Comparison of ENCODE assay signal across 22 mouse cellular contexts in genomic region chr12:88939679-88940078, GRCm38 (mm10).
"Had no signal": no experiment of that assay in that cellular context is flagged by ENCODE, and none has a peak within 500 bp of the region (broad histone marks: within the 10 kb centered on the region; RNA-seq: fewer than 3 reads in every experiment).

No protein-coding gene starts in this region.

- DNase-seq: kidney, postnatal 14 days; kidney, postnatal 4 days; left cerebral cortex, postnatal 4 days; liver; lung, adult 18-20 months; lung, postnatal 10 days; lung, postnatal 36 days; retina, postnatal 1 day; right cerebral cortex, postnatal 25 days; spleen, adult 18-20 months; thymus, postnatal 25 days had no signal

- H3K27ac ChIP-seq: limb, embryonic 13.5 days; liver, embryonic 12.5 days; liver, embryonic 15.5 days; lung, embryonic 15.5 days; midbrain, embryonic 10.5 days; midbrain, embryonic 13.5 days; neural tube, embryonic 13.5 days; stomach, embryonic 15.5 days had no signal

- H3K4me1 ChIP-seq: limb, embryonic 13.5 days; liver, embryonic 12.5 days; liver, embryonic 15.5 days; lung, embryonic 15.5 days; megakaryocyte, embryonic 14.5 days; midbrain, embryonic 10.5 days; midbrain, embryonic 13.5 days; neural tube, embryonic 13.5 days; stomach, embryonic 15.5 days had no signal

- H3K4me2 ChIP-seq: limb, embryonic 13.5 days; liver, embryonic 12.5 days; liver, embryonic 15.5 days; lung, embryonic 15.5 days; midbrain, embryonic 13.5 days; neural tube, embryonic 13.5 days; stomach, embryonic 15.5 days had no signal

- ATAC-seq: liver, embryonic 12.5 days; midbrain, embryonic 13.5 days; midbrain, embryonic 16.5 days had no signal

- H3K4me3 ChIP-seq: limb, embryonic 13.5 days; liver, embryonic 12.5 days; liver, embryonic 15.5 days; lung, embryonic 15.5 days; megakaryocyte, embryonic 14.5 days; midbrain, embryonic 10.5 days; midbrain, embryonic 13.5 days; myocyte; neural tube, embryonic 13.5 days; stomach, embryonic 15.5 days had no signal

- H3K9me3 ChIP-seq: limb, embryonic 13.5 days; liver, embryonic 12.5 days; liver, embryonic 15.5 days; lung, embryonic 15.5 days; megakaryocyte, embryonic 14.5 days; midbrain, embryonic 10.5 days; midbrain, embryonic 13.5 days; neural tube, embryonic 13.5 days; stomach, embryonic 15.5 days had no signal

- H3K9ac ChIP-seq: limb, embryonic 13.5 days; liver, embryonic 12.5 days; liver, embryonic 15.5 days; lung, embryonic 15.5 days; midbrain, embryonic 13.5 days; neural tube, embryonic 13.5 days; stomach, embryonic 15.5 days had no signal

- H3K27me3 ChIP-seq: limb, embryonic 13.5 days; liver, embryonic 12.5 days; liver, embryonic 15.5 days; lung, embryonic 15.5 days; megakaryocyte, embryonic 14.5 days; midbrain, embryonic 13.5 days; neural tube, embryonic 13.5 days; stomach, embryonic 15.5 days had no signal

- H3K36me3 ChIP-seq: limb, embryonic 13.5 days; liver, embryonic 12.5 days; liver, embryonic 15.5 days; lung, embryonic 15.5 days; midbrain, embryonic 10.5 days; midbrain, embryonic 13.5 days; neural tube, embryonic 13.5 days; stomach, embryonic 15.5 days had no signal
